Mouse (Mus musculus): ENCODE results near the gene Myh8.

The Myh8 gene

DNA sequence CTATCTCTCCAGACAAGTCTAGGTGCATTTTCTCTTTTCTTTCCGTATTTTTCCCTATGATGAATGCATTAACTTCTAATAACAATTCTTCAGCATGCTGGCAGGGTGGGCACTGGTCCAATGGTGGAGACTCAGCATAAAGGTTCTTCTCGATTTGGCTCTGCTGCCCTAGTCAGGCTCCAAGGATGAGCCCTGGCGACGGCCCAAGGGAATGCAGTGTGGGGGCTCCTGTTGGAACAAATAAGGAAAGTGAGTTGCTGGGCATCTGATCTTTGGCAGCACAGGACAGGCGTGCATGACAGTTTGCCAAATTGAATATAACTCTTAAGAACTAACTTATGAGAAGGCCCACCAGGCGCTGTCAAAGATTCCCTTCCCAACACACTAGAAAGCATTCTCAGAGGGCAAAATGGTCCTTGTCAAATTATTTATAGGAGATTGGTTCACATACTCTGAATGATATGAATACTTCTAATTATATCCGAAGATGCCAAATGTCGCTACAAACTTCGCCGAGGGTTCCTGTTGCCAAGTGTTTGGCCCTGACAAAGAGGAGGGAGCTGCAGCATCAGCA, at the start of gene Myh8:
Myh8 (plus strand) TSS at position 524 of the 574 bp plus-strand sequence.
- DNase-seq (ENCODE audit: low spot score), result no peak

DNA sequence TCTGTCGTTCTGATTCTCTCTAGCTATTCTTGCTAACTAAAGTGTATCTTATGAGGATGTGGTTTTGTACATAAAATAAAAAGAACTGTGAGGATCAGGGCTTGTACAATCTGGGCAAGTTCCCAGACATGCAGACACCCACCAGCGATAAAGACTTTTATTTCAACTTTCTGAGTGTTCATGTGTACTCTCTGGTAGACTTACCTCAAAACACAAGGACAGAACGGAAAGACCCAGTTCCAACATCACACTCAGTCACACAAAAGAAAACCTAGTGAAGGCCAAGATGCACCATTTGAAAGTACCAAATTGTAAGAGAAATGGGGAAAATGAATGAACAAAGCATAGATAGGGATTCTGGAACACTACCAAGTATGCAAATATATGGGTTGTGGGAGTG, 48.2 kb upstream of the Myh8 start:
- no peak for DNase-seq (ENCODE audit: low spot score)

DNA sequence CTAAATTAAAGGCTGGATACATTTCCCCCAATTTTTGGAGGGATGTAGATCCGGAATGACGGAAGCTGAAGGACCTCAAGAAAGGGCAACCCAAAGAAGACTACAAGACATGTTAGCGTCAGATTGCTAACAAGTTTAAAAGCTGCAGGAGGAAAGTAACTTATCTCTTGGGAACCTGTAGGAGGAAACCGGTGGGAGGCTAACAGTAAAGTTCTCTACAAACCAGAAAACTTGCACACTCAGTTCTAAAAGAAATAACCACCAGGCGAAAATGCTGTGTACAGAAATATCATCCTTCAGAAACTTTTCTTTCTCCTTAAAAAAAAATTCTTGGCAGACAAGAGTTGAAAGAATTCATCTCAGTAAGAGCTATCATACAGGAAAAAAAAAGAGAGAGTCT, 47.8 kb upstream of the Myh8 start:
- peak; percentile 12 for DNase-seq (ENCODE audit: low spot score)

DNA sequence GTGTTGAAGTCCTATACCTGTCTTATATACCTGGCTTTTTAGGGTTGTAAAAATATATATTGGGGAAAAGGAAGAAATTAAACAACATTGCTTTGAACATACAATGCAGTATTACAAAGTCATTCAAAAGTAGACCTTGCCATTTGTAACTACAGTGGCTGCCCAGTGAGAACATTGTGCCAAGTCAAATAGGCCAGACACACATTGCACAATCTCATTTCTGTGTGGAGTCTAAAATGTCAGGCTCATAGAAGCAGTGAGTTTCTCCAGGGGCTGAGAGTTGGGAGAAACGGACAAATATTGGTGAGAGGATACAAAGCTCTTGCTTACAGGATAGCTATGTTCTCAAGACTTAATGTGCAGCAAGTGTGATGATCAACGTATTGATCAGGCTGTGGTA, 47.0 kb upstream of the Myh8 start:
- DNase-seq (ENCODE audit: low spot score), result no peak

DNA sequence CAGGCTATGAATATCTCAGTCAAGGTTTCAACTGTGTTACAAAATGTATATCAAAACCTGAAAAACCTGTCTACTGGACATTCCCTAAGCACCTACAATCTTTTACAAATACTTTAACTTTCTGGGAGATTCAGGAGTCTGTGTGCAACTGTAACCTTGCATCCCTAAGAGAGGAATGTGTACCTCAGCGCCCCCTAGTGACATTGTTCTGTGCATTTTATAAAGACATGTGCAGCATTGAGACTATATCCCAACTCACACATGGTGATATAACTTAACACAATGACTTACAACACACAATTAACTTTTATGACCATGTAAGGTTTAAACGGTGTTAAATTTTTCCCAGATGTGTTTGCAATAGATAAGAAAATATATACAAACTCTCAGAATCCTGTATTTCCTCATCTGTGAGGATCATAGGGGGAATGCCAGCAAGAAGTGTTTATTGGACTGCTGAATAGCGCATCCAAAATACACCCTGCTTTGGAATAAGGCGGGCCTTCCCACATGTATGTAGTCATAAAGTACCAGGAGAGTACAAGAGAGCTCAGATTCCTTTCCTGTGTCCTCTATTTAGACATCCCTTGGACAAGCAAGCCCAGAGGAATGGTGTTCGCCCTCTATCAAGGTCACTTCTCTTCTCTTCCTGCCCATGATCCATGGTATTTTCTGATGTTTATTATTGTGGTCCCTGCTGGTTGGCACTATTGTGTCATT, 41.1 kb upstream of the Myh8 start:
- DNase-seq (ENCODE audit: low spot score), result peak; percentile 47

DNA sequence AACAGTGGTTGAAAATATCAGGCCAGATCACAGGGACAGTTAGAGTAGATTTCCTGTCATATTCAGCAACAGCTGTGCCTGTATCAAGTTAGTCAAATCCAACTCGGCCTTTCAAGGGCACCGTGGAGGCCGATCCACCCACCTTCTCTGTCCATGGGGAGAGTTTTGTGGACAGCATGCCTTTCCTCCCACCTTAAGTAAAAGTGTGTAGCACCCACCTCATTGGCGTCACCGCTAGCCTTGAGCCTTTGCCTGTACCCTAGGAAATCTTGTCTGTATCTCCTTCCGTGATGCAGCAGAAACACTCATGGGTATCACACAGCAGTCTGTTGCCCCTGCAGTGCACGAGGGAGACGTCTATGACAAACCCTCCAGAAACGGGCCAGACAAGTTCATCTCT, 40.1 kb upstream of the Myh8 start:
- DNase-seq (ENCODE audit: low spot score), result no peak

DNA sequence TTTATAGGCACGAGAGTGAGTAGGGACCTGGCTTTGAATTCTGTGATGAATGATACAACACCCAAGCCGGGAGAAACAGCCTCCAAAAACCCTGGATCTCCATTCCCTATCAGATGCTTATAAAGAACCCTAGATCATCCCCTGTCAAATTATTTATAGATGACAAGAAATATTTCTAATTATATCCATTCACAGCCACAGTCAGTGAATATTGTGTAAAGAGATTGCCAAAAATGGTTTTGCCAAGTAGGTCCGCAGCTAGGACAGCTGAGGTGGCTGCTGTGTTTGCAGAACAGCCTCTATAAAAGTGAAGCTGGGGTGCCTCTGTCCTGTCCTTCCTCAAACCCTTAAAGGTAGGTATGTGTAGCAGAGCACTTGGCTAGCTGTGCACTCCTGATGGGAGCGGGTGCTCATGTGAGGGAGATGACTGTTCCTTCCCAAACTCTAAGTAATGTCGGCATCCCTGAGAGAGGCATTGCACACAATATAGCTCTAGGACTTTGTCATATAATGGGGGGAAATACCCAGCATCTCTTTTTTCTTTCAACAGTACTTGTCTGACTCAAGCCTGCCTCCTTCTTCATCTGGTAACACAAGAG, 39.3 kb upstream of the Myh8 start, which contains the start of gene Myh4:
Myh4 (plus strand) TSS at position 549 of the 599 bp plus-strand sequence.
- DNase-seq (ENCODE audit: low spot score), result no peak

DNA sequence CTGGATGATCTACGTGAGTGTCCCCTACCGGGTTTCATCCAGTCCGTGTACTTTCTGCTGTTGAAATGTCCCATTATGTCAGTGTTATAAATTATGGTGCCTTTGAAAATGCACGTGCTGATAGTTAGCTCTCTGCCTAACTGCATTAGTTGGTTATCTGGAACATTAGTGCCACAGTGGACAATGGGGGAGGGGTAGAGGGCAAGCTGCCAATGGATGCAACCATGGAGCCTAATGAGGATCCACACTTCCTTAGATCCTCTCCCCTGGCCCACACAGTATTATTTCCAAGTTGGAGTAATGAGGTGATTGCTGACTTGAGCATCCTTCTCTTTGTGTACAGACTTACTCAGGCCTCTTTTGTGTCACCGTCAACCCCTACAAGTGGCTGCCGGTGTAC, 35.9 kb upstream of the Myh8 start:
- no peak for DNase-seq (ENCODE audit: low spot score)

DNA sequence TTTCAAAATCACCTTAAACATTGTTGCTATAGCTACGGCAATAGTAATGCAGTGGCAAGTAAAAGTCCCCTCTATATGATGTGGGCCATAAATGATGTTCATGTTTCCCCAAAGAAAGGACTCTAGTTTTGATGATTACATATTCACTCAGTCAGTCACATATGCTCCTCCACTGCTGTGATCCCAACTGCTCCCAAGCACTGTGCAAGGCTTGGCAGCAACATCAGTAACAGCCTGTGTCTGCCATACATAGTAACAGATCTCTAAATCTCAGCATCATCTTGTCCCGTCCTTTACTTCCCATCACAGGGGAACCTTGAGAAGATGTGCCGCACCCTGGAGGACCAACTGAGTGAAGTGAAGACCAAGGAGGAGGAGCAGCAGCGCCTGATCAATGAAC, 23.2 kb upstream of the Myh8 start:
- DNase-seq (ENCODE audit: low spot score), result peak; percentile 10

DNA sequence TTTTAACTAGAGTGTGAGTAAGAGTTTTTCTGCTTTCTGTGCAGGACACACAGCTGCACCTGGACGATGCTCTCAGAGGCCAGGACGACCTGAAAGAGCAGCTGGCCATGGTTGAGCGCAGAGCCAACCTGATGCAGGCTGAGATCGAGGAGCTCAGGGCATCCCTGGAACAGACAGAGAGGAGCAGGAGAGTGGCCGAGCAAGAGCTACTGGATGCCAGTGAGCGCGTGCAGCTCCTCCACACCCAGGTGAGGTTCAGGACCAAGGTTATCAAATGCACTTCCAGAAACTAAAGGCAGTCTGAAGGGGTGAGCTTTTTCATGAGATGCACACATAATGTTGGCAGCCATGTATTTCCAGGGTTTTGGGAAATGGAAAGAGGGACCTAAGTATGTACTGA, 19.9 kb upstream of the Myh8 start:
- no peak for DNase-seq (ENCODE audit: low spot score)

DNA sequence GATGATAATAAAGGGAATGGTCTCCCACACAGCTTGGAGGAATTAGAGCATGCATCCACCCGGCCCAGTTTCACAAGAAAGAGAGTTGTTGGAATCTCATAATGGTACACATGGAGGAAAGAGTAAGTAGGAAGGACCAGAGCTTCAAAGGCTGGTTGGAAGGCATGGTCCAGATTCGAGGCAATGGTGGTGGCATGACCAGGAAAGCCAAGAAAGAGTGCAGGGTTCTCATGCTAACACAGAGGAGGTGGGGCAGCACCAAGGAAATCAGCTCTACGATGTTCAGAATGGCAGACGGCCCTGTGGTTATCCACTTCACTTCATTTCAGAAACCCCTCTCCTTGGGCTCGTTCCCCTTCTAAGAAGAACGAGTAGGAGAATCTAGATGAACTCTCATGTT, 16.0 kb upstream of the Myh8 start:
- DNase-seq (ENCODE audit: low spot score), result no peak

DNA sequence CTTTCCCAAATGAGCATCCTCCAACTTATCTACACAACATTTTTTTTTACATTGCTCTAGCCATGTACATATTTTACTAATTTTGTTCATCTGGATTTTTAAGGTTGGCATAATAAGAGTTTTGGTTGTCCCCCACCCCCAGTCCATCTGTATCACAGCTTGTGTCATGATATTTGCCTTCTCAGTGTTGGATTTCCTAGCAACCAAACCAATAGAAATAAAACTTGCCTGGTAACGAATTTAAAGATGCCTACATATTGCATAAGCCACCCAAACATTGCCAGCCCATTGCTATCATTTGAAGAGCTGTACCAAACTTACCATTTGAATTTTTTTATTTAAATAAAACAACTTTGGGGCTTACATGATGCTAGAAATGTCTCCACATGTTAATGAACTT, 16.5 kb downstream of the Myh8 start:
- peak; percentile 18 for DNase-seq (ENCODE audit: low spot score)

DNA sequence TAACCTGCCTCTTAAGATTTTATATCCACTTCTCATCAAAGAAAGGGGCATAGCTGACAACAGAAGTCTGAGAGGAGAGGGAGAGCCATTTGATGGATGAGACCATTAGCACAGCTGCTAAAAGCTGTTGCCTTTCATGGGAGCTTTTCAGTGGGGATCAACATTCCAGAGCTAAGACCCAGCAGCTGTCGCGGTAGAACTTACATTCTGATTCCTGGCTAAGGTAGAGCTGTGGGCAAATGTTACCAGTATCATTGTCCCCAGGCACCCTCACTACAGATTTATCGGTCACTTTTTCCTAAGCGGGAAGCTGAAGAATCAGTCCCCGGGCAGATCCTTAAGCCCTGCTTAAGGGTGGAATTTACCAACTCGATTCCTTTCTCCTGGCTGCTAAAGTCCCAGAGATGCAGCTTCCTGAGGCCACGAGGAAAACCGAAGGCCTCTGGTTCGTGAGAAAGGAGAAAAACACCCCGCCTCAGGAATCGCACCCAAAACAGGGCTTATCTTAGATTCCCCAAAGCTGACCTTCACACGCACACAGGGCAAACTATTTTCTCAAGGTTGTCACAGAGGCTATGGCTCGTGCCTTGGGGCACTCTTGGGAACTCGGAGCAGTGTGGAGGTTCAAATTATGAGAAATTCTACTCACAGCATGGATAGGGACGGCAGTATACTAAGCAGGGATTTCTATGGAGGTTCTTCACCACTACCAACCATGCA, 37.0 kb downstream of the Myh8 start:
- no peak for DNase-seq (ENCODE audit: low spot score)

DNA sequence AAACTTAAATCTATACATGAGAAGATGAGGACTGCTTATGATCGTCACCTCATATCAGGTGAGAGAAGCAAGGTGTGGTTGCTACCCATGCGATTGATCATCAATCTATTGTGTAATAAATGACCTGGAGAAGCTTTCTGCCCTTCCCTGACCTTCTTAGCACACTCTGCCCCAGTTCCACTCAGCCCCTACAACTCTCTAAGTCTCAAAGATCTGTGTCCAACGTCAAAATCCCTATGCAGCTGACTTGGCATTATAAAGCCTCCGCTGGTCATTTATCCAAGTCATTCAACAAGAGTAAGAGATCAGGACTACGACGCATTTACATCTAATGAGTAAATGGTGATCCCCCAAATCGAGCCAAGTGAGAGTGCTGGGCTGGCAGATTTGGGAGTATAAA, 44.4 kb downstream of the Myh8 start, which contains the start of gene Myh13:
Myh13 (plus strand) TSS at position 301 of the 400 bp plus-strand sequence.
- DNase-seq (ENCODE audit: low spot score), result no peak

DNA sequence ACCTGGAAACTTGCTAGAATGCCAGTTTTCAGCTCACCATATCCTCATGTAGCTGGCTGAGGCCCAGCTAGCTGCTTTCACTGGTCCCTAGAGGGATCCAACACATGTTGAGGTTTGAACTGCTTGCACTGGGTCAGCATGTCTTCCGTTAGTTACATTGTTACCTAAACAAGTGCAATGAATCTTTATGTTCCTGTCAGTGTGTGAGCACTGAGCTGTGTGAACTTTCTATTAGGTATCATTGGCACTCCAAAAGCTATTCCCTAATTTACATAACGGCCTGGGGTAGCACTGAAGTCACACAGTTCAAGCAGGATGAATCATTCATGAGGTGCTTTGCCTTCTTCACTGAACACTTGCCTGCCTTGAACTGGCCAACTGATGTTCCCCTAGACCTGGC, 49.6 kb downstream of the Myh8 start:
- DNase-seq (ENCODE audit: low spot score), result no peak

DNA sequence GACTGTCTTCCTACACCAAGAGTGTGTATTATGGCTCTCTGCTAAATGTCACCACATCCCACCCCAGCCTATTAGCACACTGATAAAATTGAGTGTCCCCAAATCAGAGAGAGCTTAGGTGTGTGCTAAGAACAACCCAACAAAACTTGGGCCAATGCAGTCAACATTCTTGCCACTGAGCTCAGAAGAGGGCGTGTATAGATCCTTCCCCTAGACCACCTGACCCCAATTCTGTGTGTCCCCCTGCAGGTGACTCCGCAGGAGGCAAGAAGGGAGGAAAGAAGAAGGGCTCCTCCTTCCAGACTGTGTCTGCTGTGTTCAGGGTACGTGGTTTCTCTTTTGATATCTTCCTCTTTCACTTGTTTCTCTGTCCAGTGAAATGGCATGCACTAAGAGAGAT, 67.6 kb downstream of the Myh8 start:
- no peak for DNase-seq (ENCODE audit: low spot score)

DNA sequence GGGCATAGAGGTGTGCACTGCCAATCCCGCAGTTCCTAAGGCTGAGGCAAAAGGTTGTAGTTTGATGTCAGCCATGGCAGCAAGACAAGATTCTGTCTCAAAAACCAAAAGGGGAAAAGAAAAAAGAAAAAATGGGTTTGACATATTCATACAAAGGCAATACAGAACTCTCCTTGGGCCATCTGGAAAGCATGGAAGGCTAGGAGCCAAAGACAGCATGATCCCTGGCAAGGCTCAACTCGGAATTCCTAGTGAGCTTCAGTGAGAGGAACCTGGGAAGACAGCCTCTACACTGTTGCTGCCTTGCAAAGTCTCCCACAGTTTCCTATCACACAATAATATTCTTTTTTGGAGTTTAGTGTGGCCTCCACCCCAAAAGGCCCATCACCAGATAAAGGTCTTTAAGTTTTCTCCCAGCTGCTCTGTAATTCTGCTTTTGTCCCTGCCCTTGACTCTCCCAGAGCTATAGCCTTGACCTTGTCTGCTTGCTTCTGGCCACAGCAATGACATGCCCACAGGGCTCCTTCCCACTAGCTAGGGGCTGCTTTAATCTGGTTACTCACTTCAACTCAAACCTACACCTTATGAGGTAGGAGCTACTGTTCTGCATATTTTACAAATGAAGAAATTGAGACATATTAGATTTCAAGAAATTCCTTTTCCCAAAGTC, 68.4 kb downstream of the Myh8 start:
- no peak for DNase-seq (ENCODE audit: low spot score)

DNA sequence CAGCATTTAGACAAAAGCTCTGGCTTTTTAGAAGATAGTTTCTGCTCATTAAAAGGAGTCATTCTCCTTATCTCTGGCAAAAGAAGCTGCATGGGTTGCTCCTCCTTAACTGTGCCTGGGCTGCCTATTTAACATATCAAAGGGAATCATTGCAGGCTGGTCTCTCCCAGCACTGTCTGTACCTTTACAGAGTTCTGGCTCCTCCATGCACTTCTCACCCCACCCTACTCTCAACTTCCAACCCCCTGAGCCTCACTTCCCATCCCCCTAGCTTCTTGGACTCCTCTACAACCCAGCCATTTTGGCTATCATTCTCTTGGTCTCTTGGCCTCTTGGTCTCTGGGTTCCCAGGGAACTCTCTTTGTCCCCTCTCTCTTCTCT, 68.9 kb downstream of the Myh8 start:
- no peak for DNase-seq (ENCODE audit: low spot score)

DNA sequence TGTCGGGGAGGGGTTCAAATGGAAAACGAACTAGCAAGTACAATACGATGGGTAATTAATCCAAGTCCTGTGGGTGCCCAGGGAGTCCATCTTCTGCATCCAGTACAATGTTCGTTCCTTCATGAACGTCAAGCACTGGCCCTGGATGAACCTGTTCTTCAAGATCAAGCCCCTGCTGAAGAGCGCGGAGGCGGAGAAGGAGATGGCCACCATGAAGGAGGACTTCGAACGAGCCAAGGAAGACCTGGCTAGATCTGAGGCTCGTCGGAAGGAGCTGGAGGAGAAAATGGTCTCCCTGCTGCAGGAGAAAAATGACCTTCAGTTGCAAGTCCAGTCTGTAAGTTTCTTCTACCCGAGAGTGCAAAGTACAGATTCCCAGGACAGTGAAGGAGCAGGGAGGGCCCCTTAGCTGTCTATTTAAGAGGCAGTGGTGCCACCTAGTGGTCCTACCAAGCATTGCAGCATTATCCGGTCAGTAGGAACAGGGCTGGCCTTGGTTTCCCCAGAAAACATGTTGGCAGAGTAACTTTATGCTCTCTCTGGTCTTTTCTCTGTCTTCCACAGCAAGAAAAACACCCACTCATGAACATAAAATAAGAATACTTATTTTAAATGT, 73.3 kb downstream of the Myh8 start:
- DNase-seq (ENCODE audit: low spot score), result peak; percentile 71

DNA sequence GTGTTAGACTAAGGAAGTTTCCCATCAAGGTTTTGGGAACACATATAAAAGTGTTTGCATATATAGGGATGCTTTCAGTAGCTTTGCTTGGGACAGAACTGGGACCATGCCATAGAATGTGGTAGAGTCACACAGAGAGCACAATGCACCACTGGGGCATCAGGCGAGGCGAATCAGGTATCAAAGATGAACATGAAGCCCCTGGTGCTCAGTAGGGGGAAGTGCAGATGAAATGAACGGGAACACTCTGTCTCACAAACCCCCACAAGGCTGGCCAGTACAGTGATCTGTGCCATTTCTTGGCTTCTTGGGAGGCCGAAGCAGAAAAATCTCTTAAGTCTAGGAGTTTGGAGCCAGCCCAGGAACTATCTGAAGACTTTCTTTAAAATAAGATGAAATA, 76.1 kb downstream of the Myh8 start:
- DNase-seq (ENCODE audit: low spot score), result no peak

DNA sequence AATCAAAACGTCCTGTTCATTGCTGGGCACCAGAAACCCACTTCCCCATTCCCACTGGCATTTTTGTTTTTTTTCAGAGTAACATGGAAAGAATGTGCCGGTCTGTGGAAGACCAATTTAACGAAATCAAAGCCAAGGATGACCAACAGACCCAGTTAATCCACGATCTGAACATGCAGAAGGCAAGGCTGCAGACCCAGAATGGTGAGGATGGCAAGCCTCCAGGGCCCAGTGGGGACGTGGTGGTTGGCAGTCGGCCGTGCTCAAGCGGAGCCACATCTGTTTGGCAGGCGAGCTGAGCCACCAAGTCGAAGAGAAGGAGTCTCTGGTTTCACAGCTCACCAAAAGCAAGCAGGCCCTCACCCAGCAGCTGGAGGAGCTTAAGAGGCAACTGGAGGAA, 81.1 kb downstream of the Myh8 start:
- DNase-seq (ENCODE audit: low spot score), result no peak
